Mouse (Mus musculus) spleen, adult 2 months (tissue): Measurements from ENCODE around the gene C8g. TPM values are rescaled to one million over a fixed set of nuclear protein-coding genes. Genes with fewer than 3 reads are reported as not detected.

Experiments used
- DNase-seq, 2 experiments: peaks; one replicate each; pipeline versions ENCODE4 v3.0.0 to v3.0.0-alpha.2; 2012 to 2021; ENCODE audit warnings: low spot score in 2 of 2, low read depth in 1 of 2
- H3K27ac ChIP-seq: fragments of 200-500 bp; 2 replicates; pipeline ENCODE4 v1.5.1; 2012; ENCODE audit warnings: low read length, inconsistent platforms; ENCODE audit not compliant: insufficient read depth
- H3K27me3 ChIP-seq: fragments of 200-500 bp; 2 replicates; pipeline ENCODE4 v1.6.1; 2012; ENCODE audit warnings: mild to moderate bottlenecking, moderate library complexity, low read length, inconsistent platforms; ENCODE audit not compliant: control insufficient read depth, insufficient read depth
- H3K36me3 ChIP-seq: fragments of 200-500 bp; 2 replicates; pipeline ENCODE4 v1.6.1; 2012; ENCODE audit warnings: mild to moderate bottlenecking, low read length, inconsistent platforms; ENCODE audit not compliant: control insufficient read depth, insufficient read depth
- H3K4me1 ChIP-seq: fragments of 200-500 bp; 2 replicates; pipeline ENCODE4 v1.6.1; 2011; ENCODE audit warnings: inconsistent platforms; ENCODE audit not compliant: control insufficient read depth, insufficient read depth, insufficient read length
- H3K4me3 ChIP-seq: fragments of 200-500 bp; 2 replicates; pipeline ENCODE4 v1.5.1; 2011; ENCODE audit warnings: mild to moderate bottlenecking, inconsistent platforms; ENCODE audit not compliant: insufficient read depth, insufficient read length; ENCODE audit errors: extremely low read depth
- CTCF ChIP-seq: fragments of 200-500 bp; IDR thresholded peaks from 2 replicates; pipeline ENCODE4 v1.5.1; 2011; ENCODE audit warnings: mild to moderate bottlenecking, inconsistent platforms; ENCODE audit not compliant: insufficient read depth, insufficient read length, insufficient replicate concordance; ENCODE audit errors: extremely low read depth
- POLR2A ChIP-seq: fragments of 200-500 bp; IDR thresholded peaks from 2 replicates; pipeline ENCODE4 v1.6.1; 2011; ENCODE audit warnings: low read depth, low read length, inconsistent platforms
- WGBS: fragments of 180-500 bp; shearing (Covaris S2); methylation state at CpG from one replicate; pipeline ENCODE4 v1.1.7; 2018; 5-methylcytosine and 5-hydroxymethylcytosine counted together
- polyA plus RNA-seq: library from polyadenylated mRNA; depleted of rRNA; stranded (reverse); fragments of >200 nt; gene quantifications from 2 replicates; pipeline ENCODE4 v1.2.3, GENCODE M21; 2012

Gene C8g
- polyA plus RNA-seq, 1 experiment: 1.9 TPM

DNA sequence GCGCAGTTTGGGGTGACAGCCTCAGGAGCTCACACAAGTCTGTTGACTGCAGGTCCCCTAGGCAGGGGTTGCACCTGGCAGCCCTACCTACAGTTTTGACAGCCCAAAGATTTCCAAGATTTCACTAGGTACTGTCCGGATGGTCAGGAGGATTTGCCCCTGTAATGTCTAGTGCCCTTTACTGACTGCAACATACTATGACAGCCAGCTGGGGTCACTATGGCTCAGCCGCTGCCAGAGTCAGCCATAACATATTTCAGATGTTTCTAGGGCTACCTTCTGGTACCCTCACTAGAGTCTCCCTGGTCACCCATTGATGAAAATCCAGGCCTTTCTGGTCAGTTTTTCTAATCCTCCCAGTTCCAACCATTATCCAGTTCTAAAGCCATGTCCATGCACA is 8.4 kb upstream of the C8g start:
- 71% methylated on average over 3 of the region's 3 CpGs for WGBS
- no peaks in the 10 kb centered on the region for H3K4me1 ChIP-seq
- TF ChIP-seq POLR2A: no peak
- TF ChIP-seq CTCF: peak; percentile 36; the same call in 1 of the 2 replicates

DNA sequence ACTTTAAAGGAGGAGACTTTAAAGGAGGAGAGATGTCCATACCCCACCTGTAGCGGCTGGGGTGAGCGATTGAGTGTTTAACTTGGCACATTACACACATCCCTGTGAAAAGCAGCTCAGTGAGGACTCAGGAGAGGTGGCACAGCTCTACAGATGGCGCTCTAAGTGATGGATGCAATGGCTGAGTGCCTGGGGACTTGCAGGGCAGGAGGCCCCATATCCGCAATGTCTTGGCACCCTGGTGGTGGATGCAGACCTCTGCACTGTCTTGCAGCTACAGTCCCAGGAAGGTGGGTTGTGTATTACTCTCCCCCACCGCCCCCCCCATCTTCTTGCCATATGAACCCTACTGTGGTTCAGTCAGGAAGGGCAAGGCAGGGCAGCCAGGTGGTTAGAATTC is 5.4 kb upstream of the C8g start:
- H3K36me3 ChIP-seq: peaks cover 15% of the 10 kb centered on the region
- no peaks in the 10 kb centered on the region for H3K27me3 ChIP-seq
- no peak overlapping the region for H3K4me3 ChIP-seq
- no peak overlapping the region for H3K27ac ChIP-seq
- 62% methylated on average over 5 of the region's 5 CpGs for WGBS
- H3K4me1 ChIP-seq: peaks cover 2% of the 10 kb centered on the region; the same call in 1 of the 2 replicates
- TF ChIP-seq POLR2A (no peak), CTCF (peak; percentile 17; the same call in 1 of the 2 replicates)
- peak in 1 of 2 experiments; percentile 9 for DNase-seq

More for the DNA sequence above, 8.4 kb upstream of the C8g start:
- no peak for DNase-seq
- Histone ChIP-seq H3K36me3 (peaks cover 3% of the 10 kb centered on the region), H3K4me3 (no peak overlapping the region), H3K27ac (no peak overlapping the region), H3K27me3 (no peaks in the 10 kb centered on the region)

DNA sequence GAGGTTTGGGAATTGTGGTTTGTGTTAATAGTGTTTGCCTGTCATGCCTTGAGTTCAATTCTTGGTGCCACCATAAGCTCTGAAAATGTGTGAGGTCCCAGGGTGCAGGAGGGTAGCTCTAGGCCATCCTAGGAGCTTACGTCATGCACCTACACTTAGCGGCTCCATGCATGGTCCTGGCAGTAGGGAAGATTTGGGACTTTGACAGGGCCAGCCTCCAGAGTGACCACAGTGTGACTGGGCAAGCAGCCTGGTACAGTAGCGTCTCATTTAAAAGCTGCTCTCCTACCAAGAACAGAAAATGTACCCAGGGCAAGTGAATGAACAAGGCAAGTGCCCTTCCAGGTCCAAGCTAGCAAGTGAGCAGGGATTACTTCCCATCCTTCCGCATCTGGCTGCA is 4.3 kb upstream of the C8g start:
- no peak for DNase-seq
- TF ChIP-seq POLR2A: no peak
- no peak for TF ChIP-seq CTCF

DNA sequence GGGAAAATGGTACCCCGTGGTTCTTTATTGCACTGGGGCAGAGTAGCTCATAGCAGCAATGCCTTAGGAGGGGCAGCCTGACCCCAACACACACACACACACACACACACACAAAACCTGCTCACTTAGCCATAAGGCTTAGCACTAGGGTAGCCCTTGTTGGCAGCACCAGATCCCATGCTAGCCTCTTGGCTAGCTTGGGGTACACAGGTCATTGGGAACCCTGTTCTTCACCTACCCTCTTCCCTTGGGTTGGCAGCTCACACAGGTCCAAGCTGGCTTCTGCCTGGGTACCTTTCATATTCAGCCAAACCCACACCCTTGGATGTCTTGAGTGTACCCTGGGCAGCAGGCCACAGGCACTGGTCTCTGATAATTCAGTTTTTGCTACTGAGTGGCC is 3.5 kb upstream of the C8g start:
- DNase-seq: no peak
- no peak overlapping the region for H3K27ac ChIP-seq
- H3K4me1 ChIP-seq: peaks cover 11% of the 10 kb centered on the region; the same call in 1 of the 2 replicates
- WGBS: 78% methylated on average over 1 of the region's 1 CpGs
- H3K27me3 ChIP-seq: no peaks in the 10 kb centered on the region
- no peak for TF ChIP-seq POLR2A
- TF ChIP-seq CTCF: no peak
- no peak overlapping the region for H3K4me3 ChIP-seq
- peaks cover 15% of the 10 kb centered on the region for H3K36me3 ChIP-seq

More for the DNA sequence above, 4.3 kb upstream of the C8g start:
- H3K4me3 ChIP-seq: no peak overlapping the region
- WGBS: 95% methylated on average over 4 of the region's 4 CpGs
- peaks cover 15% of the 10 kb centered on the region for H3K36me3 ChIP-seq
- peaks cover 9% of the 10 kb centered on the region; the same call in 1 of the 2 replicates for H3K4me1 ChIP-seq
- no peak overlapping the region for H3K27ac ChIP-seq
- no peaks in the 10 kb centered on the region for H3K27me3 ChIP-seq

DNA sequence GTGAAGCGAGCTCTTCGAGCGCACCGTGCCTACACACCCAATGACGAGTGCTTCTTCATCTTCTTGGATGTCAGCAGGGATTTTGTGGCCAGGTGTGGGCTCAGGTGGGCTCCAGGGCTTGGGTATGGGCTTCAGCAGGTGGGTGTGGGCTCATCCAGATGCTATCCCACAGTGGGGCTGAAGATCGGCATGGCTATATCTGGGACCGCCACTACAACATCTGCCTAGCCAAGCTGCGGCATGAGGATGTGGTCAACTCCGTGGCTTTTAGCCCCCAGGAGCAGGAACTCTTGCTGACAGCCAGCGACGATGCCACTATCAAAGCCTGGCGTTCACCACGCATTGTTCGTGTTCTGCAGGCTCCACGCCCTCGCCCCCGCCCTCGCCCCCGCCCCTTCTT is 3.0 kb upstream of the C8g start:
- Histone ChIP-seq H3K27me3 (no peaks in the 10 kb centered on the region), H3K27ac (no peak overlapping the region), H3K36me3 (peaks cover 15% of the 10 kb centered on the region), H3K4me1 (peaks cover 12% of the 10 kb centered on the region; the same call in 1 of the 2 replicates), H3K4me3 (no peak overlapping the region)
- no peak for DNase-seq
- WGBS: 69% methylated on average over 19 of the region's 19 CpGs
- TF ChIP-seq POLR2A (no peak), CTCF (no peak)

DNA sequence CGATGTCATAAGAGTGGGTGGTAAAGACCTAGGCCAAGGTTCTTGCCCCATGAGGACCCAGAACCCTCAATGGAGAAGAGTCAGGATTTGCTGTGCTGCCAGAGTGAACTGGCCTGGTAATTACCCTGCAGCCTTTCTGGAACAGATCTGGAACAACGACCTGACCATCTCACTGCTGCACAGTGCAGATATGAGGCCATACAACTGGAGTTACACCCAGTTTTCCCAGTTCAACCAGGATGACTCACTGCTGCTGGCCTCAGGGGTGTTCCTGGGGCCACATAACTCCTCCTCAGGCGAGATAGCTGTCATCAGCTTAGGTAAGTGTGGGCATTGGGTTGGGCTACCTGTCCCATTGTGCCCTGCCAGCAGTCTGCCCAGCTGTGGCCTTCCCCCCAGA is 1.2 kb upstream of the C8g start:
- no peak for DNase-seq
- no peak overlapping the region for H3K4me3 ChIP-seq
- H3K27ac ChIP-seq: no peak overlapping the region
- H3K4me1 ChIP-seq: peaks cover 12% of the 10 kb centered on the region; the same call in 1 of the 2 replicates
- no peak for TF ChIP-seq POLR2A
- H3K27me3 ChIP-seq: no peaks in the 10 kb centered on the region
- 84% methylated on average over 3 of the region's 3 CpGs for WGBS
- H3K36me3 ChIP-seq: peaks cover 15% of the 10 kb centered on the region

DNA sequence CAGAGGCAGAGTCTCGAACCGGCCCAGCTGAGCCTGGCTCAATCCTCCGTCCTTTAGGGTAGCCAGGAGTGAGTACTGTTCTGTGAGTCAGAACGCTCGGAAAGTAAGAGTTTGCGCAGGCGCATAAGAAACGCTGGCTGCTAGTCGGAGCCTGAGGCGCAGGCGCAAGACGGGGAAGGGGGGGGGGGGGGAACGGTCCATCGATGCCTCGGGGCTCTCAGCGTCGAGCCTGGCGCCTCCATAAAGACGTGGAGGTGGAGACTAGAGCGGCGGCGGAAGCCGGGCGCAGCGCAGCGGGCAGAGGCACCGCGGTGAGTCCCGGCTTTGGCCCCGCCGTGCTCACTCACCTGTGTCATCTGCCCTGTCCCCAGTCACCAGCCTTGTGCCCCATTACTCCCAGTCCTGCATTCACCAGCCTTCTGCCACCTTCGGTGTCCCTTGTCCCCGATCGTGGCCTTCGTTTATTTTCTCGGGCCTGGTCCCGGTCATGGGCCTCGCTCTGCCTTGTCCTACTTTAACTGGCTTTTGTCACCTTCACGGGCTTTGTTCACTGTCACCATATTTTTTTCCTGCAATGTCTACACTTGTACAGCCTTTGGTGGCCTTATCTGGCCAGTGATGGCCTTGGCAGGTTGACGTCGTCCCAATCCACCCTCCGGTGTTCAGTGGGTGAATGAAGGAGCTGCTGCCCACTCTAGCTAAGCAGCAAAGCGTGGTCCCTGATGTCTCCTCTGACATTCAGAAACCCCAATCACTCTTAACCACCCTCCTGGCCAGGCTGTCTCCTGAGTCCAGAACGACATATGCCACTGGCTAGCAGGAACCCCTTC is 728 bp downstream of the C8g start, which contains the start of gene Fbxw5:
TSS of gene Fbxw5 (plus strand) at position 175 of the 830 bp plus-strand sequence.
- Histone ChIP-seq H3K4me1 (peaks cover 14% of the 10 kb centered on the region; the same call in 1 of the 2 replicates), H3K4me3 (peak within 1 kb of the TSS; percentile 83), H3K36me3 (peaks cover 15% of the 10 kb centered on the region), H3K27me3 (no peaks in the 10 kb centered on the region), H3K27ac (peak within 1 kb of the TSS; percentile 60)
- TF ChIP-seq POLR2A: peak; percentile 81
- TF ChIP-seq CTCF: no peak
- under 1% methylated on average over 32 of the region's 44 CpGs for WGBS
- peak; percentile 81 to 89 for DNase-seq
